Mouse (Mus musculus) layer of hippocampus, postnatal 14 days (tissue): ENCODE measurements at regions not wholly inside any gene's neighbourhood (a gene's known extent, or its start where the extent isn't known, plus 50 kb on each side); places are given as distances from the start of the nearest gene placed in this dataset.
"Not testable (repeated sequence)": the region's sequence is repeated elsewhere in the genome, so short reads cannot be mapped to it uniquely, and the experiment has no call there.

Experiments used
- DNase-seq, 2 experiments: peaks; one replicate each; pipeline ENCODE4 v3.0.0; 2021 to 2022; ENCODE audit warnings: low spot score in 2 of 2, mixed read lengths in 1 of 2

DNA sequence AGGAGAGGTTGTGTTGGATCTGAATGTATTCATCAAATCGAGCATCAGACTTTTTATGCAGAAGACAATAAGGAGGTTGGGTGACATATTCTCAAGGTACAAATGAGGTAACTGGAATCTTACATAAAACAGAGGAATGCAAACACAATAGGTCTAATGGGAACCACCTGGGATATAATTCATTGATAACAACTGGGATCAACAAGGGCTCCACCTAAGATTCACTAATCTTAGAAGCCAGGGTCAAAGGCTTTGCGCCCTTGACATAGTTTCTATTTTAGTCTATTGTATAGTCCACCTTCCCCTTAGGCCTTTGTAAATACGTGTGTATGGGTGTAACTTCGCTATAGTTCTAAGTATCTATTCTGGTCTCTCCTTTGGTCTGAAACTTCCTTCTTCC lies 269.0 kb downstream of the Ankrd7 start:
- DNase-seq, result not testable (repeated sequence)

DNA sequence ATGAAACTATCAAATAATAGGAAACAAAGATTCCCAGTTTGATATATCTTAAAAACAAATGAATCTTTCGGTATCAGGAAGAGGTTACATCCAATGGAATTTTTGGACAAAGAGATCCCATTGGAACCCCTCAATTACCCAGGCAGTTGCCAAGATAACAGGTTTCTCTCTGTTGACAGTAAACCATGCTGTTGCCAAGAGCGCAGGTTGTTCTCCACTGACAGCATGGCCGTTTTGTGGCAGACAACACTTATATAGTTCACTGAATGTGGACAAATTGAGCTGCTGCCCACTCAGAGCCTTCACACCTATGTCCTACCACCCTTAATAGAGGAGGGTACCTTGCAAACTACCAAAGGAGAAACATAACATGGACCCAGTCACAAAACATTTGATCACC lies 297.4 kb downstream of the Ankrd7 start:
- DNase-seq, result peak in 1 of 2 experiments; percentile 30

- peak; percentile 6 to 67 for DNase-seq
Observed at GRCm38 (mm10) chr6:19164181-19164580, 298.1 kb downstream of the Ankrd7 start.
